Mouse (Mus musculus): ENCODE measurements around the gene Ccdc155. TPM values are rescaled to one million over a fixed set of nuclear protein-coding genes. Genes with fewer than 3 reads are reported as not detected.
"Not testable (repeated sequence)": the region's sequence is repeated elsewhere in the genome, so short reads cannot be mapped to it uniquely, and the experiment has no call there.

The Ccdc155 gene
- total RNA-seq, 2 experiments from 2014 or later, result 5.1 to 5.2 TPM

GRCm38 (mm10) chr7:45193406-45193805, 11.3 kb downstream of the Ccdc155 start:
- no peak for DNase-seq (ENCODE audit: low spot score in 2 of 2)
- intact Hi-C loops (cut with DNase I), result no loop called here

GRCm38 (mm10) chr7:45192585-45193310, 11.9 kb downstream of the Ccdc155 start:
- intact Hi-C loops (cut with DNase I), result no loop called here
- no peak for DNase-seq (ENCODE audit: low spot score in 2 of 2)

GRCm38 (mm10) chr7:45191803-45192363, 12.8 kb downstream of the Ccdc155 start:
- intact Hi-C loops (cut with DNase I), result loop anchor here (2.0 kb wide), 1 partner anchor 41 kb away; no protein-coding TSS in a partner anchor
- no peak for DNase-seq (ENCODE audit: low spot score in 2 of 2)

- intact Hi-C loops (cut with DNase I), result loop anchor here (2.0 kb wide), 1 partner anchor 42 kb away; no protein-coding TSS in a partner anchor
- no peak for DNase-seq (ENCODE audit: low spot score in 2 of 2)
Measured at GRCm38 (mm10) chr7:45191161-45191560, 13.5 kb downstream of the Ccdc155 start.

GRCm38 (mm10) chr7:45190186-45190585, 14.5 kb downstream of the Ccdc155 start:
- intact Hi-C loops (cut with DNase I), result loop anchor here (2.0 kb wide), 1 partner anchor 43 kb away; no protein-coding TSS in a partner anchor
- no peak for DNase-seq (ENCODE audit: low spot score in 2 of 2)

GRCm38 (mm10) chr7:45189600-45189999, 15.1 kb downstream of the Ccdc155 start:
- DNase-seq (ENCODE audit: low spot score in 2 of 2), result peak; percentile 73 to 80
- intact Hi-C loops (cut with DNase I), result no loop called here

- intact Hi-C loops (cut with DNase I), result no loop called here
- DNase-seq (ENCODE audit: low spot score in 2 of 2), result no peak
Measured at GRCm38 (mm10) chr7:45185921-45186320, 18.8 kb downstream of the Ccdc155 start.

GRCm38 (mm10) chr7:45183672-45184071, 21.0 kb downstream of the Ccdc155 start:
- no peak for DNase-seq (ENCODE audit: low spot score in 2 of 2)
- intact Hi-C loops (cut with DNase I), result no loop called here

- no peak for DNase-seq (ENCODE audit: low spot score in 2 of 2)
- intact Hi-C loops (cut with DNase I), result no loop called here
Measured at GRCm38 (mm10) chr7:45182606-45183005, 22.1 kb downstream of the Ccdc155 start.

- intact Hi-C loops (cut with DNase I), result no loop called here
- peak; percentile 84 to 85 for DNase-seq (ENCODE audit: low spot score in 2 of 2)
Measured at GRCm38 (mm10) chr7:45182199-45182601, 22.5 kb downstream of the Ccdc155 start.

GRCm38 (mm10) chr7:45181540-45181939, 23.2 kb downstream of the Ccdc155 start:
- DNase-seq (ENCODE audit: low spot score in 2 of 2), result no peak
- intact Hi-C loops (cut with DNase I), result no loop called here

GRCm38 (mm10) chr7:45180896-45181477, 23.7 kb downstream of the Ccdc155 start, which contains the start of gene Pth2:
Gene Pth2 (plus strand): TSS chr7:45180995.
- no peak for DNase-seq (ENCODE audit: low spot score in 2 of 2)
- intact Hi-C loops (cut with DNase I), result no loop called here

- intact Hi-C loops (cut with DNase I), result no loop called here
- no peak for DNase-seq (ENCODE audit: low spot score in 2 of 2)
Measured at GRCm38 (mm10) chr7:45179469-45179868, 25.2 kb downstream of the Ccdc155 start, which contains the start of gene Gfy. Gene Gfy (minus strand): TSS chr7:45179569.

- DNase-seq (ENCODE audit: low spot score in 2 of 2), result no peak
- intact Hi-C loops (cut with DNase I), result no loop called here
Measured at GRCm38 (mm10) chr7:45178550-45178949, 26.1 kb downstream of the Ccdc155 start.

GRCm38 (mm10) chr7:45176356-45176755, 28.3 kb downstream of the Ccdc155 start:
- peak in 1 of 2 experiments; percentile 43 for DNase-seq (ENCODE audit: low spot score in 2 of 2)
- intact Hi-C loops (cut with DNase I), result no loop called here

GRCm38 (mm10) chr7:45175929-45176328, 28.8 kb downstream of the Ccdc155 start:
- DNase-seq (ENCODE audit: low spot score in 2 of 2), result peak in 1 of 2 experiments; percentile 19
- intact Hi-C loops (cut with DNase I), result no loop called here

GRCm38 (mm10) chr7:45175398-45175797, 29.3 kb downstream of the Ccdc155 start:
- intact Hi-C loops (cut with DNase I), result no loop called here
- no peak for DNase-seq (ENCODE audit: low spot score in 2 of 2)

GRCm38 (mm10) chr7:45174567-45175280, 30.0 kb downstream of the Ccdc155 start:
- DNase-seq (ENCODE audit: low spot score in 2 of 2), result peak in 1 of 2 experiments; percentile 38
- intact Hi-C loops (cut with DNase I), result no loop called here

GRCm38 (mm10) chr7:45173772-45174171, 30.9 kb downstream of the Ccdc155 start:
- intact Hi-C loops (cut with DNase I); DNase-seq (ENCODE audit: low spot score in 2 of 2): not testable (repeated sequence)

- intact Hi-C loops (cut with DNase I), result no loop called here
- DNase-seq (ENCODE audit: low spot score in 2 of 2), result peak in 1 of 2 experiments; percentile 27
Measured at GRCm38 (mm10) chr7:45172974-45173373, 31.7 kb downstream of the Ccdc155 start.
